Mouse (Mus musculus) spleen, adult 2 months (tissue): ENCODE measurements at regions not wholly inside any gene's neighbourhood (a gene's known extent, or its start where the extent isn't known, plus 50 kb on each side); places are given as distances from the start of the nearest gene placed in this dataset.

Experiments
- CTCF ChIP-seq: fragments of 200-500 bp; IDR thresholded peaks from 2 replicates; pipeline ENCODE4 v1.5.1; 2011; ENCODE audit warnings: mild to moderate bottlenecking, inconsistent platforms; ENCODE audit not compliant: insufficient read depth, insufficient read length, insufficient replicate concordance; ENCODE audit errors: extremely low read depth
- POLR2A ChIP-seq: fragments of 200-500 bp; IDR thresholded peaks from 2 replicates; pipeline ENCODE4 v1.6.1; 2011; ENCODE audit warnings: low read depth, low read length, inconsistent platforms

GRCm38 (mm10) chr12:106284814-106285213, 274.8 kb downstream of the Vrk1 start:
- TF ChIP-seq CTCF: no peak
- no peak for TF ChIP-seq POLR2A
